Mouse (Mus musculus) hindbrain, embryonic 16.5 days (tissue): Measurements from ENCODE around the gene Itga1. TPM values are rescaled to one million over a fixed set of nuclear protein-coding genes. Genes with fewer than 3 reads are reported as not detected.
A peak's percentile ranks its signal among the peaks of the same experiment; 100 is the strongest.

Source experiments
- ATAC-seq: fragments of 200-750 bp; cut with Nextera tagmentation; 2 replicates; pipeline ENCODE4 v1.8.0; 2017; ENCODE audit warnings: moderate TSS enrichment, moderate library complexity
- H3K27ac ChIP-seq: fragments of 300-500 bp; sonication (generic); 2 replicates; pipeline ENCODE4 v1.5.1; 2014; ENCODE audit warnings: low read depth, mild to moderate bottlenecking, control low read depth, low read length, moderate library complexity
- H3K27me3 ChIP-seq: fragments of 300-500 bp; sonication (generic); replicated peaks from 2 replicates; pipeline ENCODE4 v1.6.1; 2014; ENCODE audit warnings: low read length; ENCODE audit not compliant: control insufficient read depth, insufficient read depth
- H3K36me3 ChIP-seq: fragments of 300-500 bp; sonication (generic); 2 replicates; pipeline ENCODE4 v1.6.1; 2014; ENCODE audit warnings: mild to moderate bottlenecking, low read length, moderate library complexity, mixed read lengths; ENCODE audit not compliant: control insufficient read depth, insufficient read depth
- H3K4me1 ChIP-seq: fragments of 300-500 bp; sonication (generic); 2 replicates; pipeline ENCODE4 v1.6.1; 2014; ENCODE audit warnings: low read depth, low read length; ENCODE audit not compliant: control insufficient read depth, insufficient read depth
- H3K4me2 ChIP-seq: fragments of 300-500 bp; sonication (generic); 2 replicates; pipeline ENCODE4 v1.6.1; 2014; ENCODE audit warnings: mild to moderate bottlenecking, low read length, control low read depth, moderate library complexity
- H3K4me3 ChIP-seq: fragments of 300-500 bp; sonication (generic); 2 replicates; pipeline ENCODE4 v1.5.1; 2014; ENCODE audit warnings: mild to moderate bottlenecking, low read length, control low read depth, moderate library complexity
- H3K9ac ChIP-seq: fragments of 300-500 bp; sonication (generic); 2 replicates; pipeline ENCODE4 v1.6.1; 2014; ENCODE audit warnings: low read depth, mild to moderate bottlenecking, control low read depth, low read length, moderate library complexity
- H3K9me3 ChIP-seq: fragments of 300-500 bp; sonication (generic); 2 replicates; pipeline ENCODE4 v1.6.1; 2014; ENCODE audit warnings: mild to moderate bottlenecking, low read length, moderate library complexity; ENCODE audit not compliant: control insufficient read depth
- WGBS: fragments of 180-500 bp; shearing (Covaris S2); extraction: QIAGEN DNeasy Blood & Tissue Kit; methylation state at CpG from one replicate; pipeline ENCODE4 v1.1.7; 2014; 5-methylcytosine and 5-hydroxymethylcytosine counted together
- polyA plus RNA-seq: library from polyadenylated mRNA; unstranded; fragments of >200 nt; fragmentation: Nextera tagmentation; extraction: Ambion mirVana; gene quantifications from 2 replicates; pipeline ENCODE4 v1.2.1, GENCODE M21; 2015

Gene Itga1
- polyA plus RNA-seq, 1 experiment from 2014 or later, result 6.2 TPM

DNA sequence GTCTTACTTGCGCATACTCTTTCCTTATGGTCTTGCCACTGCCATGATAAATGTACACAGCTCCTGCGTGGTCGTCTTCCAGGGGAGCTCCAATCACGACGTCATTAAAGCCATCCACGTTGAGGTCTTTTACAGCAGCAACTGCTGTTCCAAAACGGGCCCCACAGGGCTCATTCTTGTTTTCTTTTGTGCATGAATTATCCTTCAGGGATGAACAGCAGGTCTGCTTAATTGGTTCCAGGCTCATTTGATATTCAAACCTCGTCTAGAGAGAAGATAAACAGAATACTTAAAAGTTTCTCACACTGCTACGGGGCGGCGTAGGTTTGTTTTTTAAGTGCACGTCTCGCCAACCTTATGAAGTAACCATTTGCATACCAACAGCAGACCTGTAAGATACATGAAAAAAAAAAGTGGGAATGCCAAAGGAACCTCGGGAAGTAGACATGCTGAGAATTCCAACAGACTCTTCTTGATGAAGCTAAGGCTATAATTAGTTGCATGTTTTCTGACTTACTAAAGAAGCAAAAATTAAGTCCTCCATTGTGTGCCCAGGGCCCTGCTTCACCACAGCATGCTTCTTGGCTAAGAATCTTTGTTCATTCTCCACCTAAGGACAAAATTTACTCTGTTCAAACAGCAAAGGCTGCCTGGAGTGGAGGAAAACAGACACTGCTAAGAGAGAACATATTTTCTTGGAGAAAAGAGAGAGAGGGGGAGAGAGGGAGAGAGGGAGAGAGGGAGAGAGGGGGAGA lies 109.3 kb downstream of the Itga1 start:
- Histone ChIP-seq H3K4me2 (peak overlapping the region; percentile 40), H3K9ac (no peak overlapping the region), H3K27me3 (no peaks in the 10 kb centered on the region), H3K27ac (no peak overlapping the region), H3K4me3 (no peak overlapping the region), H3K9me3 (no peaks in the 10 kb centered on the region), H3K36me3 (no peaks in the 10 kb centered on the region), H3K4me1 (no peaks in the 10 kb centered on the region; the same call in 1 of the 2 replicates)
- ATAC-seq, result peak; percentile 87
- WGBS, result 24% methylated on average over 14 of the region's 14 CpGs

DNA sequence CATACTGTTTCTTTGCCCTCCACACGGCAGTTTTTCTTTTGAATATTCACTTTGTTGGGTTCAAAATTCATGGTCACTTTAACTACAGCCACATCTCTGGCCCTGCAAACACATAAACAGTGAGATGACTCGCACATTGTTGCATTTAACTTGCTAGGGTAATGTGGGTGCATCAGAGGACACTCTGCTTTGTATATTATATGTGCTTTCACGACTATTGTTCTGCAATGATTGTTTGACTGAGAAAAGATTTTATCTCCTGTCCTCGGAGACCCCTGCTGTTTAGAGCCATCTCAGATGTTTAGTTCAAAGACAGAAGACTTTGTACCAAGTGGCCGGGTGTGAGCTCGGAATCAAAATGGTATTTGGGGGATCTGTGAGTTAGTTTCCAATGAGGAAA lies 114.1 kb downstream of the Itga1 start:
- Histone ChIP-seq H3K36me3 (no peaks in the 10 kb centered on the region), H3K4me2 (no peak overlapping the region), H3K4me1 (no peaks in the 10 kb centered on the region), H3K27ac (no peak overlapping the region), H3K9ac (no peak overlapping the region), H3K27me3 (no peaks in the 10 kb centered on the region), H3K4me3 (no peak overlapping the region), H3K9me3 (no peaks in the 10 kb centered on the region)
- 67% methylated on average over 6 of the region's 6 CpGs for WGBS
- no peak for ATAC-seq

- Histone ChIP-seq H3K4me3 (no peak overlapping the region), H3K27ac (no peak overlapping the region), H3K27me3 (no peaks in the 10 kb centered on the region), H3K9ac (no peak overlapping the region), H3K4me2 (no peak overlapping the region), H3K9me3 (no peaks in the 10 kb centered on the region), H3K4me1 (no peaks in the 10 kb centered on the region), H3K36me3 (no peaks in the 10 kb centered on the region)
- no peak for ATAC-seq
- 63% methylated on average over 2 of the region's 2 CpGs for WGBS
Observed at GRCm38 (mm10) chr13:114987161-114987560, 114.6 kb downstream of the Itga1 start.

- no peak for ATAC-seq
- Histone ChIP-seq H3K27me3 (no peaks in the 10 kb centered on the region), H3K9me3 (no peaks in the 10 kb centered on the region), H3K36me3 (no peaks in the 10 kb centered on the region), H3K9ac (no peak overlapping the region), H3K4me2 (no peak overlapping the region), H3K27ac (no peak overlapping the region), H3K4me3 (no peak overlapping the region), H3K4me1 (no peaks in the 10 kb centered on the region)
- 96% methylated on average over 1 of the region's 1 CpGs for WGBS
Observed at GRCm38 (mm10) chr13:114984658-114985057, 117.1 kb downstream of the Itga1 start.

GRCm38 (mm10) chr13:114983116-114983515 lies 118.6 kb downstream of the Itga1 start:
- WGBS, result 90% methylated on average over 7 of the region's 7 CpGs
- no peak overlapping the region for H3K27ac ChIP-seq
- no peaks in the 10 kb centered on the region for H3K27me3 ChIP-seq
- no peaks in the 10 kb centered on the region for H3K36me3 ChIP-seq
- no peak overlapping the region for H3K9ac ChIP-seq
- no peaks in the 10 kb centered on the region for H3K9me3 ChIP-seq
- ATAC-seq, result no peak
- H3K4me1 ChIP-seq, result no peaks in the 10 kb centered on the region
- no peak overlapping the region for H3K4me2 ChIP-seq
- H3K4me3 ChIP-seq, result no peak overlapping the region

DNA sequence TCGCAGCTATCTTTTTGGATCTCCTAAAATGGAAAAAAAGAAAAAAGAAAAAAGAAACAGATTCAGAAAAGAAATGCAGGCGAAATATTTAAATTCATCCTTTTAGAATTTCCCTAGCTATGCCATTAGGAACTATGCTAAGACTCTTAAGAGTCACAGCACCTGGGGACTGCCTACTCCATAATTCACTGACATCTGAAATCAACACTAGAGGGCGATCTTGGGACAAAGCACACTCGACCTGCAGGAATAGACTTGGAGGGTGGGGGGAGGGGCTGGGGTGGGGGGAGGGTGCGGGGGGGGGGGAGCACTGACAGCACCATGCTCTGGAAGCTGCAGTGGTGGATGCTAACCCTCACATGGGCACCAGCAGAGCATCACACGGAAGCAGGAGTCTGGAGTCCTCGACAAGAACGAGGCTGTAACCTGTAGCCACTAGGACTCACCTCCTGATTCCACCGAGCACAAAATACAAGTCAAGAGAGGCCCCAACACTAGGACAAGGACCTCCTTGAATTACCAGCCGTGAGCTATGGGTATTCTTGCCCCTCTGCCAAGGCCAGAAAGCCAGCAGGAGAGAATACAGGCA lies 120.8 kb downstream of the Itga1 start:
- 47% methylated on average over 10 of the region's 10 CpGs for WGBS
- Histone ChIP-seq H3K27ac (no peak overlapping the region), H3K9ac (no peak overlapping the region), H3K9me3 (no peaks in the 10 kb centered on the region), H3K36me3 (no peaks in the 10 kb centered on the region), H3K27me3 (no peaks in the 10 kb centered on the region), H3K4me3 (no peak overlapping the region), H3K4me2 (no peak overlapping the region), H3K4me1 (no peaks in the 10 kb centered on the region)
- ATAC-seq, result no peak

- H3K4me2 ChIP-seq, result no peak overlapping the region
- 76% methylated on average over 6 of the region's 6 CpGs for WGBS
- H3K9me3 ChIP-seq, result no peaks in the 10 kb centered on the region
- no peak overlapping the region for H3K4me3 ChIP-seq
- no peaks in the 10 kb centered on the region for H3K4me1 ChIP-seq
- no peak for ATAC-seq
- no peaks in the 10 kb centered on the region for H3K27me3 ChIP-seq
- H3K36me3 ChIP-seq, result no peaks in the 10 kb centered on the region
- no peak overlapping the region for H3K9ac ChIP-seq
- no peak overlapping the region for H3K27ac ChIP-seq
Observed at GRCm38 (mm10) chr13:114974484-114975042, 127.2 kb downstream of the Itga1 start.

DNA sequence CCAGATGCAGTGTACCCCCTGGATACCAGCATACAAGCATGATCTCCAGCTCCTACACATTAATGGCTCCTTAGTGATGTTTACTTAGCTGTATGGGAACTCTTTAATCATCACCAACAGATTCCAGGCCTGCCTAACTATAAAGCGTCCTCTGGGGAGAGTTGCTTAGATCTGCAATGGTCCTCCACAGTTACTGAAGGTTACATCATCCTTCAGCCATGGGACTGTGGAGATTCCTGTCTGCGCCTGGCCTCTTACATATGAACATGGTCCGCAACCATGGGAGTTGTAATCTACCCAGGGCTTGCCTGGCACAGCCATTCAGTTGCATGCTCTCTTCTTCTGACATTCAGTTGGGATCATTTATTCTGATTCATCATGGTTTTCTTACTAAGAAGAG lies 129.9 kb downstream of the Itga1 start:
- Histone ChIP-seq H3K4me1 (no peaks in the 10 kb centered on the region), H3K36me3 (no peaks in the 10 kb centered on the region), H3K27ac (no peak overlapping the region), H3K9me3 (no peaks in the 10 kb centered on the region), H3K4me3 (no peak overlapping the region), H3K9ac (no peak overlapping the region), H3K4me2 (no peak overlapping the region), H3K27me3 (no peaks in the 10 kb centered on the region)
- 96% methylated on average over 3 of the region's 3 CpGs for WGBS
- ATAC-seq, result no peak

GRCm38 (mm10) chr13:114964233-114964632 lies 137.5 kb downstream of the Itga1 start:
- Histone ChIP-seq H3K36me3 (no peaks in the 10 kb centered on the region), H3K4me2 (no peak overlapping the region), H3K27me3 (no peaks in the 10 kb centered on the region), H3K4me3 (no peak overlapping the region), H3K4me1 (no peaks in the 10 kb centered on the region), H3K27ac (no peak overlapping the region), H3K9ac (no peak overlapping the region), H3K9me3 (no peaks in the 10 kb centered on the region)
- 30% methylated on average over 2 of the region's 2 CpGs for whole genome bisulfite sequencing
- ATAC-seq, result peak; percentile 95
